Mouse (Mus musculus): ENCODE data around the gene Ambp. TPM values are rescaled to one million over a fixed set of nuclear protein-coding genes. Genes with fewer than 3 reads are reported as not detected.
A peak's percentile ranks its signal among the peaks of the same experiment; 100 is the strongest.

Ambp gene
- polyA plus RNA-seq, 2 experiments, result 691 to 780 TPM

GRCm38 (mm10) chr4:63166323-63166722, 11.7 kb upstream of the Ambp start:
- 59% methylated on average over 5 of the region's 5 CpGs for WGBS (ENCODE audit: insufficient replicate concordance)
- Histone ChIP-seq H3K36me3 (replicated peaks; ENCODE audit: control insufficient read depth, insufficient read depth, low read depth) (no peaks in the 10 kb centered on the region), H3K9ac (replicated peaks) (no peak overlapping the region), H3K27me3 (ENCODE audit: control insufficient read depth, insufficient read depth, low read length) (no peaks in the 10 kb centered on the region), H3K9me3 (ENCODE audit: control insufficient read depth, low read length) (no peaks in the 10 kb centered on the region), H3K27ac (no peak overlapping the region), H3K4me2 (ENCODE audit: low read depth) (no peak overlapping the region), H3K4me3 (ENCODE audit: insufficient read depth in 1 of 2, low read depth in 2 of 2, low read length in 2 of 2) (no peak overlapping the region), H3K4me1 (replicated peaks; ENCODE audit: control insufficient read depth in 2 of 2, insufficient read depth in 2 of 2, low read length in 1 of 2) (no peaks in the 10 kb centered on the region)
- no peak for DNase-seq (ENCODE audit: low read depth in 3 of 3, low spot score in 3 of 3)
- TF ChIP-seq EP300 (IDR thresholded peaks at IDR 0.05; ENCODE audit: low read depth) (no peak), CTCF (IDR thresholded peaks at IDR 0.05; ENCODE audit: low read depth) (no peak)
- no peak for ATAC-seq (ENCODE audit: insufficient read depth)

GRCm38 (mm10) chr4:63165636-63166035, 11.0 kb upstream of the Ambp start:
- Histone ChIP-seq H3K36me3 (replicated peaks; ENCODE audit: control insufficient read depth, insufficient read depth, low read depth) (no peaks in the 10 kb centered on the region), H3K9ac (replicated peaks) (no peak overlapping the region), H3K27ac (no peak overlapping the region), H3K4me1 (replicated peaks; ENCODE audit: control insufficient read depth in 2 of 2, insufficient read depth in 2 of 2, low read length in 1 of 2) (no peaks in the 10 kb centered on the region), H3K27me3 (ENCODE audit: control insufficient read depth, insufficient read depth, low read length) (no peaks in the 10 kb centered on the region), H3K4me3 (ENCODE audit: insufficient read depth in 1 of 2, low read depth in 2 of 2, low read length in 2 of 2) (no peak overlapping the region), H3K9me3 (ENCODE audit: control insufficient read depth, low read length) (no peaks in the 10 kb centered on the region), H3K4me2 (ENCODE audit: low read depth) (no peak overlapping the region)
- DNase-seq (ENCODE audit: low read depth in 3 of 3, low spot score in 3 of 3) (no peak), ATAC-seq (ENCODE audit: insufficient read depth) (no peak)
- WGBS (ENCODE audit: insufficient replicate concordance), result 61% methylated on average over 4 of the region's 4 CpGs
- no peak for TF ChIP-seq CTCF (IDR thresholded peaks at IDR 0.05; ENCODE audit: low read depth)
- no peak for TF ChIP-seq EP300 (IDR thresholded peaks at IDR 0.05; ENCODE audit: low read depth)

GRCm38 (mm10) chr4:63158961-63159592, 4.5 kb upstream of the Ambp start:
- WGBS (ENCODE audit: insufficient replicate concordance), result 13% methylated on average over 5 of the region's 5 CpGs
- peak in 1 of 3 experiments; percentile 38 for DNase-seq (ENCODE audit: low read depth in 3 of 3, low spot score in 3 of 3)
- H3K4me2 ChIP-seq (ENCODE audit: low read depth), result no peak overlapping the region
- H3K9me3 ChIP-seq (ENCODE audit: control insufficient read depth, low read length), result no peaks in the 10 kb centered on the region
- TF ChIP-seq CTCF (IDR thresholded peaks at IDR 0.05; ENCODE audit: low read depth) (peak; percentile 86), EP300 (IDR thresholded peaks at IDR 0.05; ENCODE audit: low read depth) (no peak)
- no peaks in the 10 kb centered on the region for H3K36me3 ChIP-seq (replicated peaks; ENCODE audit: control insufficient read depth, insufficient read depth, low read depth)
- H3K27ac ChIP-seq, result no peak overlapping the region
- peaks cover 0 to 13% of the 10 kb centered on the region in 2 experiments; a peak in 3 of 4 replicates for H3K4me1 ChIP-seq (replicated peaks; ENCODE audit: control insufficient read depth in 2 of 2, insufficient read depth in 2 of 2, low read length in 1 of 2)
- no peak for ATAC-seq (ENCODE audit: insufficient read depth)
- H3K9ac ChIP-seq (replicated peaks), result no peak overlapping the region
- H3K4me3 ChIP-seq (ENCODE audit: insufficient read depth in 1 of 2, low read depth in 2 of 2, low read length in 2 of 2), result no peak overlapping the region
- H3K27me3 ChIP-seq (ENCODE audit: control insufficient read depth, insufficient read depth, low read length), result no peaks in the 10 kb centered on the region

- H3K27ac ChIP-seq, result no peak overlapping the region
- WGBS (ENCODE audit: insufficient replicate concordance), result 78% methylated on average over 7 of the region's 7 CpGs
- DNase-seq (ENCODE audit: low read depth in 3 of 3, low spot score in 3 of 3) (no peak), ATAC-seq (ENCODE audit: insufficient read depth) (no peak)
- H3K4me2 ChIP-seq (ENCODE audit: low read depth), result no peak overlapping the region
- no peaks in the 10 kb centered on the region for H3K36me3 ChIP-seq (replicated peaks; ENCODE audit: control insufficient read depth, insufficient read depth, low read depth)
- no peaks in the 10 kb centered on the region for H3K9me3 ChIP-seq (ENCODE audit: control insufficient read depth, low read length)
- H3K9ac ChIP-seq (replicated peaks), result no peak overlapping the region
- no peak overlapping the region for H3K4me3 ChIP-seq (ENCODE audit: insufficient read depth in 1 of 2, low read depth in 2 of 2, low read length in 2 of 2)
- no peaks in the 10 kb centered on the region for H3K27me3 ChIP-seq (ENCODE audit: control insufficient read depth, insufficient read depth, low read length)
- H3K4me1 ChIP-seq (replicated peaks; ENCODE audit: control insufficient read depth in 2 of 2, insufficient read depth in 2 of 2, low read length in 1 of 2), result peaks cover 0 to 13% of the 10 kb centered on the region in 2 experiments; a peak in 3 of 4 replicates
- TF ChIP-seq CTCF (IDR thresholded peaks at IDR 0.05; ENCODE audit: low read depth) (no peak), EP300 (IDR thresholded peaks at IDR 0.05; ENCODE audit: low read depth) (no peak)
Measured at GRCm38 (mm10) chr4:63158192-63158591, 3.6 kb upstream of the Ambp start.

GRCm38 (mm10) chr4:63156726-63157634, 2.4 kb upstream of the Ambp start:
- no peak overlapping the region for H3K27ac ChIP-seq
- H3K4me2 ChIP-seq (ENCODE audit: low read depth), result no peak overlapping the region
- no peaks in the 10 kb centered on the region for H3K36me3 ChIP-seq (replicated peaks; ENCODE audit: control insufficient read depth, insufficient read depth, low read depth)
- ATAC-seq (ENCODE audit: insufficient read depth) (peak; percentile 76), DNase-seq (ENCODE audit: low read depth in 3 of 3, low spot score in 3 of 3) (peak in 2 of 3 experiments; percentile 24 to 38)
- no peak for TF ChIP-seq CTCF (IDR thresholded peaks at IDR 0.05; ENCODE audit: low read depth)
- TF ChIP-seq EP300 (IDR thresholded peaks at IDR 0.05; ENCODE audit: low read depth), result no peak
- peaks cover 0 to 13% of the 10 kb centered on the region in 2 experiments; a peak in 3 of 4 replicates for H3K4me1 ChIP-seq (replicated peaks; ENCODE audit: control insufficient read depth in 2 of 2, insufficient read depth in 2 of 2, low read length in 1 of 2)
- no peaks in the 10 kb centered on the region for H3K27me3 ChIP-seq (ENCODE audit: control insufficient read depth, insufficient read depth, low read length)
- WGBS (ENCODE audit: insufficient replicate concordance), result 31% methylated on average over 8 of the region's 8 CpGs
- H3K4me3 ChIP-seq (ENCODE audit: insufficient read depth in 1 of 2, low read depth in 2 of 2, low read length in 2 of 2), result no peak overlapping the region
- H3K9me3 ChIP-seq (ENCODE audit: control insufficient read depth, low read length), result no peaks in the 10 kb centered on the region
- H3K9ac ChIP-seq (replicated peaks), result no peak overlapping the region

Measured in liver, embryonic 14.5 days (tissue).